17 mouse cellular contexts compared by ENCODE assay signal in the genomic region with DNA sequence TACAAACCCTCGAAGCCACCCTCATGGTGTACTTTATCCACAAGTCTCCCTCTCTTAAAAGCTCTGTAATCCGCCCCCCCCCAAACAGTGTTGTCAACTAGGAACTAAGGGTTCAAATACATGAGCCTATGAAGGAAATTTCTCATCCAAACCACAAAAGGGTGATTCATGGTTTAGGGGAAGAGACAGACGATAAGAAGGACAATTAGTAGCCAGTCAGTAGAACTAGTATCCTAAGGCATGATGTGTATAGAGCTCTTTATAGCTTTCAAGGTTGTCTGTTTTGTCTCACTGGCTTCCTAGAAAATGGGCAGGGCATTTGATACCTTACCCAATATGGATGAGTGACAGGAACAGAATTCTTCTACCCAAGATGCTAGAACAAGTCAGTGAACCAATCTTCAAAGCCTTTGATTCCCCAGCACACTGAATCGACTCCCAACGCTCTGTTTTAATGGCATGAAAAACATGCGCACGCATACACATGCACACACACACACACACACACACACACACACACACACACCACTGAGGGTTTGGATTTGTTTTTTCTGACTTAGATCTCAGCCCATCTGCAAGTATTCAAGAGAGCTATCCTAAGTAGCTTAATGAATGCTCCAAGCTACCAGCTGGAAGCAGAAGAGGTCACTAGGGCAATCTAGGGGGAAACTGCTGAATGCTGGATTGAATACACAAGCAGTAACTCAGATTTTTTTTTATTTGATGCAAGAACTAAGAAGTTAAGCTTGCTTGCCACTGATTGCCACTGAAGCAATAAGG.
A peak's percentile ranks its signal among the peaks of the same experiment; 100 is the strongest.
DNase-seq lines count a peak whose midpoint lies in the region; ATAC-seq and TF ChIP-seq lines count a peak whose summit lies in the region.
"Had no signal": no experiment of that assay in that cellular context is flagged by ENCODE, and none has a peak within 500 bp of the region (broad histone marks: within the 10 kb centered on the region; RNA-seq: fewer than 3 reads in every experiment).

No protein-coding gene starts in this region.

- no peaks in the 10 kb centered on the region for H3K9me3 ChIP-seq in forebrain, embryonic 12.5 days
- H3K9me3 ChIP-seq in forebrain, embryonic 11.5 days (ENCODE audit: control insufficient read depth, low read length), result no peaks in the 10 kb centered on the region
- no peaks in the 10 kb centered on the region for H3K9me3 ChIP-seq in lung, embryonic 14.5 days (ENCODE audit: low read depth, low read length)
- H3K9me3 ChIP-seq in intestine, postnatal 0 days (ENCODE audit: control insufficient read depth), result no peaks in the 10 kb centered on the region
- H3K9me3 ChIP-seq: heart, embryonic 12.5 days; limb, embryonic 13.5 days had no signal

- no peaks in the 10 kb centered on the region for H3K36me3 ChIP-seq in forebrain, embryonic 12.5 days (replicated peaks)
- H3K36me3 ChIP-seq in forebrain, embryonic 11.5 days (ENCODE audit: control insufficient read depth, insufficient read depth, low read length), result no peaks in the 10 kb centered on the region
- H3K36me3 ChIP-seq in lung, embryonic 14.5 days (ENCODE audit: insufficient read depth), result no peaks in the 10 kb centered on the region
- no peaks in the 10 kb centered on the region for H3K36me3 ChIP-seq in myocyte (ENCODE audit: control insufficient read depth, insufficient read depth)
- no peaks in the 10 kb centered on the region for H3K36me3 ChIP-seq in intestine, postnatal 0 days (ENCODE audit: control insufficient read depth, insufficient read depth)
- H3K36me3 ChIP-seq: heart, embryonic 12.5 days; limb, embryonic 13.5 days had no signal

- H3K4me1 ChIP-seq in forebrain, embryonic 12.5 days, result peaks cover 30% of the 10 kb centered on the region
- peaks cover 6% of the 10 kb centered on the region; the same call in 1 of the 2 replicates for H3K4me1 ChIP-seq in forebrain, embryonic 11.5 days (replicated peaks; ENCODE audit: control insufficient read depth, insufficient read depth, low read length)
- H3K4me1 ChIP-seq in lung, embryonic 14.5 days (ENCODE audit: insufficient read depth), result no peaks in the 10 kb centered on the region
- H3K4me1 ChIP-seq in intestine, postnatal 0 days (replicated peaks; ENCODE audit: control insufficient read depth, insufficient read depth, low read length), result no peaks in the 10 kb centered on the region
- H3K4me1 ChIP-seq: heart, embryonic 12.5 days had no signal

- H3K9ac ChIP-seq in forebrain, embryonic 12.5 days, result no peak overlapping the region
- no peak overlapping the region for H3K9ac ChIP-seq in forebrain, embryonic 11.5 days (ENCODE audit: low read length)
- no peak overlapping the region for H3K9ac ChIP-seq in lung, embryonic 14.5 days
- H3K9ac ChIP-seq in intestine, postnatal 0 days (ENCODE audit: low read depth, low read length), result no peak overlapping the region
- H3K9ac ChIP-seq: heart, embryonic 12.5 days; limb, embryonic 13.5 days; liver, postnatal 0 days had no signal

- H3K4me3 ChIP-seq in forebrain, embryonic 12.5 days (replicated peaks), result no peak overlapping the region
- no peak overlapping the region for H3K4me3 ChIP-seq in forebrain, embryonic 11.5 days (ENCODE audit: low read depth, low read length)
- no peak overlapping the region for H3K4me3 ChIP-seq in lung, embryonic 14.5 days (ENCODE audit: low read depth, low read length)
- no peak overlapping the region for H3K4me3 ChIP-seq in myocyte
- H3K4me3 ChIP-seq in intestine, postnatal 0 days (ENCODE audit: low read depth, low read length), result no peak overlapping the region
- H3K4me3 ChIP-seq: erythroblast, embryonic 14.5 days; heart, embryonic 12.5 days; limb, embryonic 13.5 days had no signal

- no peak overlapping the region for H3K4me2 ChIP-seq in forebrain, embryonic 12.5 days
- H3K4me2 ChIP-seq in forebrain, embryonic 11.5 days (ENCODE audit: low read depth, low read length, severe bottlenecking), result no peak overlapping the region
- no peak overlapping the region for H3K4me2 ChIP-seq in lung, embryonic 14.5 days
- H3K4me2 ChIP-seq in myocyte (ENCODE audit: low read depth), result peak overlapping the region; percentile 28
- no peak overlapping the region for H3K4me2 ChIP-seq in intestine, postnatal 0 days (replicated peaks; ENCODE audit: low read depth)
- H3K4me2 ChIP-seq: heart, embryonic 12.5 days; limb, embryonic 13.5 days had no signal

- DNase-seq in forebrain, embryonic 11.5 days (ENCODE audit: low spot score), result no peak
- DNase-seq in lung, embryonic 14.5 days, result peak; percentile 9
- DNase-seq in lung, adult 18-20 months, result no peak
- DNase-seq in embryo, embryonic 10 days (ENCODE audit: low spot score), result peak; percentile 59
- DNase-seq: cerebellum, adult 11-12 months; cerebellum, postnatal 36 days; heart, postnatal 36 days; liver, postnatal 0 days; right cerebral cortex, postnatal 14 days; thymus, postnatal 36 days had no signal

- H3ac ChIP-seq in myocyte (ENCODE audit: control insufficient read depth, insufficient read length), result no peak overlapping the region

- no peak for TF ChIP-seq CTCF in lung, embryonic 14.5 days (IDR thresholded peaks at IDR 0.05; ENCODE audit: low read depth)
- TF ChIP-seq CTCF in intestine, postnatal 0 days (IDR thresholded peaks at IDR 0.05; ENCODE audit: low read depth), result no peak

- 60% methylated on average over 7 of the region's 7 CpGs for WGBS in forebrain, embryonic 12.5 days
- WGBS in forebrain, embryonic 11.5 days, result 61% methylated on average over 7 of the region's 7 CpGs
- 69% methylated on average over 7 of the region's 7 CpGs for WGBS in lung, embryonic 14.5 days
- 78% methylated on average over 7 of the region's 7 CpGs for WGBS in intestine, postnatal 0 days

- peak; percentile 39; the same call in 1 of the 2 replicates for ATAC-seq in forebrain, embryonic 12.5 days (ENCODE audit: low FRiP score)
- ATAC-seq in forebrain, embryonic 11.5 days (replicated peaks; ENCODE audit: low FRiP score), result no peak; the same call in 1 of the 2 replicates
- ATAC-seq in lung, embryonic 14.5 days (ENCODE audit: insufficient read depth), result no peak
- no peak for ATAC-seq in megakaryocyte-erythroid progenitor cell, adult 5-6 weeks (replicated peaks; ENCODE audit: low FRiP score, low TSS enrichment, poor library complexity, severe bottlenecking)
- ATAC-seq in intestine, postnatal 0 days, result no peak
- ATAC-seq: liver, postnatal 0 days had no signal

- H3K79me2 ChIP-seq in myocyte (ENCODE audit: control insufficient read depth, insufficient read depth), result no peaks in the 10 kb centered on the region

- no peak for TF ChIP-seq POLR2A in myocyte (IDR thresholded peaks at IDR 0.05; ENCODE audit: insufficient read length, low read depth)

- 0 out of 2 replicates have a peak overlapping the region, but pooled peaks have one; percentile 25 for H3K27ac ChIP-seq in forebrain, embryonic 12.5 days
- H3K27ac ChIP-seq in forebrain, embryonic 11.5 days (ENCODE audit: low read depth, low read length), result no peak overlapping the region
- no peak overlapping the region for H3K27ac ChIP-seq in lung, embryonic 14.5 days (ENCODE audit: low read depth)
- H3K27ac ChIP-seq in intestine, postnatal 0 days (ENCODE audit: low read depth, low read length), result no peak overlapping the region
- H3K27ac ChIP-seq: limb, embryonic 13.5 days had no signal

- H3K27me3 ChIP-seq in forebrain, embryonic 12.5 days, result no peaks in the 10 kb centered on the region
- no peaks in the 10 kb centered on the region for H3K27me3 ChIP-seq in forebrain, embryonic 11.5 days (ENCODE audit: control insufficient read depth, insufficient read depth, low read length)
- no peaks in the 10 kb centered on the region for H3K27me3 ChIP-seq in lung, embryonic 14.5 days (ENCODE audit: insufficient read depth, low read length)
- H3K27me3 ChIP-seq in myocyte (ENCODE audit: control insufficient read depth, insufficient read depth, insufficient read length), result no peaks in the 10 kb centered on the region
- no peaks in the 10 kb centered on the region for H3K27me3 ChIP-seq in intestine, postnatal 0 days (replicated peaks; ENCODE audit: control insufficient read depth, insufficient read depth, low read length)
- H3K27me3 ChIP-seq: heart, embryonic 12.5 days; limb, embryonic 13.5 days had no signal

TF ChIP-seq in myocyte, 11 proteins besides CTCF, POLR2A, EP300 and RAD21:
- TF ChIP-seq MAX (IDR thresholded peaks at IDR 0.05; ENCODE audit: low read depth) (no peak), E2F4 (IDR thresholded peaks at IDR 0.05; ENCODE audit: insufficient read depth) (no peak), TCF12 (IDR thresholded peaks at IDR 0.05; ENCODE audit: insufficient read depth, poor library complexity, severe bottlenecking) (no peak), REST (IDR thresholded peaks at IDR 0.05; ENCODE audit: insufficient read depth, insufficient read length) (no peak), TCF3 (IDR thresholded peaks at IDR 0.05; ENCODE audit: insufficient read length, low read depth) (no peak), USF1 (IDR thresholded peaks at IDR 0.05; ENCODE audit: low read depth) (no peak), SRF (IDR thresholded peaks at IDR 0.05; ENCODE audit: control insufficient read depth, insufficient read length, low read depth) (no peak), CEBPB (IDR thresholded peaks at IDR 0.05; ENCODE audit: insufficient read depth, poor library complexity, severe bottlenecking) (no peak), MYOD1 (IDR thresholded peaks at IDR 0.05; ENCODE audit: control insufficient read depth in 1 of 3, insufficient read length in 2 of 3, low read depth in 2 of 3) (no peak), POLR2AphosphoS2 (IDR thresholded peaks at IDR 0.05; ENCODE audit: insufficient read length, low read depth) (no peak), MYOG (IDR thresholded peaks at IDR 0.05; ENCODE audit: control insufficient read depth in 1 of 3, insufficient read depth in 1 of 3, insufficient read length in 2 of 3, low read depth in 2 of 3) (no peak)

Comparison
In these comparisons a context has a peak if more than half of its experiments do, and no peak if none do; other contexts are left out.
1. DNase-seq: peak in lung, embryonic 14.5 days (single experiment) and embryo, embryonic 10 days (single experiment); none in forebrain, embryonic 11.5 days (single experiment) and lung, adult 18-20 months (0 of 2).